Mouse (Mus musculus): ENCODE results near the gene Ccdc63. TPM values are rescaled to one million over a fixed set of nuclear protein-coding genes. Genes with fewer than 3 reads are reported as not detected.

Gene Ccdc63
- polyA plus RNA-seq, 1 experiment from 2014 or later: not detected

- WGBS (ENCODE audit: insufficient replicate concordance): 0% methylated on average over 2 of the region's 2 CpGs
- no peak for ATAC-seq (ENCODE audit: low read depth)
- H3K9ac ChIP-seq (ENCODE audit: low read depth, low read length): no peak overlapping the region
- peaks cover under 1% of the 10 kb centered on the region for H3K4me1 ChIP-seq (ENCODE audit: control insufficient read depth, low read depth, low read length)
- H3K27ac ChIP-seq (ENCODE audit: low read length): no peak overlapping the region
- H3K9me3 ChIP-seq (replicated peaks; ENCODE audit: control insufficient read depth, low read length): no peaks in the 10 kb centered on the region
- H3K27me3 ChIP-seq (ENCODE audit: control insufficient read depth, insufficient read depth, low read depth, low read length): no peaks in the 10 kb centered on the region
- no peaks in the 10 kb centered on the region for H3K36me3 ChIP-seq (ENCODE audit: control insufficient read depth, insufficient read depth)
- no peak overlapping the region for H3K4me2 ChIP-seq (ENCODE audit: low read depth, low read length)
- H3K4me3 ChIP-seq (ENCODE audit: low read depth, low read length): no peak overlapping the region
These were observed 26.4 kb downstream of the Ccdc63 start for GRCm38 (mm10) chr5:122114176-122114575.

DNA sequence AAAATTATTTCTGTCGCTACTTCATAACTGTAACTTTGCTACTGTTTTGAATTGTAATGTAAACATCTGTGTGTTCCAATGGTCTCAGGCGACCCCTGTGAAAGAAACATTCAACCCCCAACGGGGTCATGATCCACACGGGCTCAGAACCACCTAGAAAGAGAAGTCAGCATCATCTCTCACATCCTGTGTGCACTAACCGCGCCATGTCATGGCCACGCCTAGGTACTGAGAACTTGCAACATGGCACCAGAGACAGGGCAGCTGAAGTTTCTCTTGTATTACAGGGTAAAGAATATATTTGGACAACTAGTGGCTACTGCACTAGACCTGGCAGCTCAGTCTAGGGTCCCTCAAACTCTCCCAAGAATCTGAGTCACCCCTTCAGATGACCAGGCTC is 27.2 kb downstream of the Ccdc63 start:
- Histone ChIP-seq H3K4me3 (ENCODE audit: low read depth, low read length) (no peak overlapping the region), H3K27me3 (ENCODE audit: control insufficient read depth, insufficient read depth, low read depth, low read length) (no peaks in the 10 kb centered on the region; the same call in 1 of the 2 replicates), H3K36me3 (ENCODE audit: control insufficient read depth, insufficient read depth) (no peaks in the 10 kb centered on the region), H3K9ac (ENCODE audit: low read depth, low read length) (no peak overlapping the region), H3K4me1 (ENCODE audit: control insufficient read depth, low read depth, low read length) (peaks cover 4% of the 10 kb centered on the region), H3K27ac (ENCODE audit: low read length) (no peak overlapping the region), H3K4me2 (ENCODE audit: low read depth, low read length) (no peak overlapping the region), H3K9me3 (replicated peaks; ENCODE audit: control insufficient read depth, low read length) (no peaks in the 10 kb centered on the region)
- no peak for ATAC-seq (ENCODE audit: low read depth)
- WGBS (ENCODE audit: insufficient replicate concordance): 49% methylated on average over 7 of the region's 7 CpGs

GRCm38 (mm10) chr5:122111933-122112248 is 28.7 kb downstream of the Ccdc63 start:
- Histone ChIP-seq H3K4me3 (ENCODE audit: low read depth, low read length) (no peak overlapping the region), H3K27ac (ENCODE audit: low read length) (no peak overlapping the region), H3K4me1 (ENCODE audit: control insufficient read depth, low read depth, low read length) (peaks cover 4% of the 10 kb centered on the region), H3K36me3 (ENCODE audit: control insufficient read depth, insufficient read depth) (no peaks in the 10 kb centered on the region), H3K4me2 (ENCODE audit: low read depth, low read length) (no peak overlapping the region), H3K27me3 (ENCODE audit: control insufficient read depth, insufficient read depth, low read depth, low read length) (no peaks in the 10 kb centered on the region; the same call in 1 of the 2 replicates), H3K9me3 (replicated peaks; ENCODE audit: control insufficient read depth, low read length) (no peaks in the 10 kb centered on the region), H3K9ac (ENCODE audit: low read depth, low read length) (no peak overlapping the region)
- WGBS (ENCODE audit: insufficient replicate concordance): 37% methylated on average over 4 of the region's 4 CpGs
- ATAC-seq (ENCODE audit: low read depth): no peak

GRCm38 (mm10) chr5:122111091-122111932 is 29.3 kb downstream of the Ccdc63 start:
- Histone ChIP-seq H3K4me3 (ENCODE audit: low read depth, low read length) (no peak overlapping the region), H3K4me1 (ENCODE audit: control insufficient read depth, low read depth, low read length) (peaks cover 4% of the 10 kb centered on the region), H3K27ac (ENCODE audit: low read length) (no peak overlapping the region), H3K4me2 (ENCODE audit: low read depth, low read length) (no peak overlapping the region), H3K9ac (ENCODE audit: low read depth, low read length) (no peak overlapping the region), H3K36me3 (ENCODE audit: control insufficient read depth, insufficient read depth) (no peaks in the 10 kb centered on the region), H3K9me3 (replicated peaks; ENCODE audit: control insufficient read depth, low read length) (no peaks in the 10 kb centered on the region), H3K27me3 (ENCODE audit: control insufficient read depth, insufficient read depth, low read depth, low read length) (no peaks in the 10 kb centered on the region; the same call in 1 of the 2 replicates)
- 59% methylated on average over 26 of the region's 26 CpGs for WGBS (ENCODE audit: insufficient replicate concordance)
- ATAC-seq (ENCODE audit: low read depth): no peak

DNA sequence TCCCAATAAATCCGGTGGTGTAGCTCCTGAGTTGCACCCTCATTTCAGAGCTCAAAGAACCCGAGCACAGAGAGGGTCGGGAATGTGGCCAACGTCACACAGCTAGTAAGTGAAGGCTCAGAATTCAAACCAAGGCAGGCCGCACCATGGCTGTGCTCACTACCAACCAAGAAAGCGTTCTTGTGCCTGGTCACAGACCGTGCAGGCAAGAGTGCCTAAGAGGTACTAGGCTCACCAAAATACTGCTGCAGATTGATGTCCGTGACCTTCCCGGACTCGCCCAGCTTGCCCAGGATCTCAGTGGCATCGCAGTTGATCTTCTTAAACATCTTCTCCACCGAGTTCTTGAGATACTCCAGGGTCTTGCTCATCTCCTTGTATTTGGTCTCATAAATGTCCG is 30.0 kb downstream of the Ccdc63 start:
- no peak overlapping the region for H3K4me2 ChIP-seq (ENCODE audit: low read depth, low read length)
- H3K4me3 ChIP-seq (ENCODE audit: low read depth, low read length): no peak overlapping the region
- no peaks in the 10 kb centered on the region for H3K9me3 ChIP-seq (replicated peaks; ENCODE audit: control insufficient read depth, low read length)
- peaks cover 4% of the 10 kb centered on the region for H3K4me1 ChIP-seq (ENCODE audit: control insufficient read depth, low read depth, low read length)
- H3K27ac ChIP-seq (ENCODE audit: low read length): no peak overlapping the region
- WGBS (ENCODE audit: insufficient replicate concordance): 68% methylated on average over 13 of the region's 13 CpGs
- no peak for ATAC-seq (ENCODE audit: low read depth)
- no peaks in the 10 kb centered on the region for H3K36me3 ChIP-seq (ENCODE audit: control insufficient read depth, insufficient read depth)
- H3K9ac ChIP-seq (ENCODE audit: low read depth, low read length): no peak overlapping the region
- H3K27me3 ChIP-seq (ENCODE audit: control insufficient read depth, insufficient read depth, low read depth, low read length): no peaks in the 10 kb centered on the region; the same call in 1 of the 2 replicates

- WGBS (ENCODE audit: insufficient replicate concordance): 44% methylated on average over 16 of the region's 16 CpGs
- Histone ChIP-seq H3K9me3 (replicated peaks; ENCODE audit: control insufficient read depth, low read length) (no peaks in the 10 kb centered on the region), H3K27me3 (ENCODE audit: control insufficient read depth, insufficient read depth, low read depth, low read length) (no peaks in the 10 kb centered on the region; the same call in 1 of the 2 replicates), H3K4me1 (ENCODE audit: control insufficient read depth, low read depth, low read length) (peaks cover 4% of the 10 kb centered on the region), H3K4me2 (ENCODE audit: low read depth, low read length) (no peak overlapping the region), H3K27ac (ENCODE audit: low read length) (0 out of 2 replicates have a peak overlapping the region, but pooled peaks have one; percentile 19), H3K9ac (ENCODE audit: low read depth, low read length) (no peak overlapping the region), H3K36me3 (ENCODE audit: control insufficient read depth, insufficient read depth) (no peaks in the 10 kb centered on the region), H3K4me3 (ENCODE audit: low read depth, low read length) (no peak overlapping the region)
- ATAC-seq (ENCODE audit: low read depth): no peak
These were observed 31.1 kb downstream of the Ccdc63 start for GRCm38 (mm10) chr5:122109325-122110060.

DNA sequence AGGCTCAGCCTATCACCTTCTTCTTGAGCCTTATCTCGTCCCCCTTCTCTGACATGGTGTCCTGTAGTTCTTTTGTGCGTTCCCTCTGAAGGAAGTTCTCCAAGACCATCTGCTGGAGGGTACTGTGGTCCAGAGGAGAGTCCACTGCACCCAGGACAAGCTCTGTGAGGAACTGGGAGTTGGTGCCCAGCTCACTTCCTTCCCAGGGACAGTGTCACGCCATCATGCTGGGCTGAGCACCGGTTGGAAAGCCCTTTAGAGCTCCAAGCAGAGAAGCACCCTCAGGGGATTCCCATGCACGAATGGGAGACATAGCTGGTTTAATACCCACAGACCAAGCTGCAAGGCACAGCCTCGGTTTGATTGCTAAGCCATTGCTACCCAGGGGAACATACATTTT is 32.5 kb downstream of the Ccdc63 start:
- no peak for ATAC-seq (ENCODE audit: low read depth)
- 37% methylated on average over 6 of the region's 6 CpGs for WGBS (ENCODE audit: insufficient replicate concordance)
- Histone ChIP-seq H3K9me3 (replicated peaks; ENCODE audit: control insufficient read depth, low read length) (no peaks in the 10 kb centered on the region), H3K36me3 (ENCODE audit: control insufficient read depth, insufficient read depth) (no peaks in the 10 kb centered on the region), H3K4me1 (ENCODE audit: control insufficient read depth, low read depth, low read length) (peaks cover 4% of the 10 kb centered on the region), H3K4me2 (ENCODE audit: low read depth, low read length) (no peak overlapping the region), H3K27ac (ENCODE audit: low read length) (no peak overlapping the region), H3K4me3 (ENCODE audit: low read depth, low read length) (no peak overlapping the region), H3K9ac (ENCODE audit: low read depth, low read length) (no peak overlapping the region), H3K27me3 (ENCODE audit: control insufficient read depth, insufficient read depth, low read depth, low read length) (peaks cover 4% of the 10 kb centered on the region)

- Histone ChIP-seq H3K36me3 (ENCODE audit: control insufficient read depth, insufficient read depth) (no peaks in the 10 kb centered on the region), H3K4me2 (ENCODE audit: low read depth, low read length) (no peak overlapping the region), H3K4me1 (ENCODE audit: control insufficient read depth, low read depth, low read length) (peaks cover 4% of the 10 kb centered on the region), H3K27ac (ENCODE audit: low read length) (no peak overlapping the region), H3K9ac (ENCODE audit: low read depth, low read length) (no peak overlapping the region), H3K4me3 (ENCODE audit: low read depth, low read length) (no peak overlapping the region), H3K9me3 (replicated peaks; ENCODE audit: control insufficient read depth, low read length) (no peaks in the 10 kb centered on the region), H3K27me3 (ENCODE audit: control insufficient read depth, insufficient read depth, low read depth, low read length) (peaks cover 15% of the 10 kb centered on the region)
- ATAC-seq (ENCODE audit: low read depth): no peak
- WGBS (ENCODE audit: insufficient replicate concordance): 57% methylated on average over 6 of the region's 6 CpGs
These were observed 34.4 kb downstream of the Ccdc63 start for GRCm38 (mm10) chr5:122106212-122106611.

GRCm38 (mm10) chr5:122104981-122105380 is 35.6 kb downstream of the Ccdc63 start:
- 61% methylated on average over 9 of the region's 9 CpGs for WGBS (ENCODE audit: insufficient replicate concordance)
- Histone ChIP-seq H3K9ac (ENCODE audit: low read depth, low read length) (no peak overlapping the region), H3K4me1 (ENCODE audit: control insufficient read depth, low read depth, low read length) (peaks cover 4% of the 10 kb centered on the region), H3K36me3 (ENCODE audit: control insufficient read depth, insufficient read depth) (no peaks in the 10 kb centered on the region), H3K4me3 (ENCODE audit: low read depth, low read length) (no peak overlapping the region), H3K4me2 (ENCODE audit: low read depth, low read length) (no peak overlapping the region), H3K9me3 (replicated peaks; ENCODE audit: control insufficient read depth, low read length) (no peaks in the 10 kb centered on the region), H3K27me3 (ENCODE audit: control insufficient read depth, insufficient read depth, low read depth, low read length) (peaks cover 15% of the 10 kb centered on the region), H3K27ac (ENCODE audit: low read length) (no peak overlapping the region)
- no peak for ATAC-seq (ENCODE audit: low read depth)

All from liver, embryonic 16.5 days (tissue).